Mouse (Mus musculus): ENCODE results near the gene Snrpd2.
"Not testable (repeated sequence)": the region's sequence is repeated elsewhere in the genome, so short reads cannot be mapped to it uniquely, and the experiment has no call there.

Snrpd2 gene

GRCm38 (mm10) chr7:19148875-19149541, 514 bp upstream of the Snrpd2 start, which contains the start of gene Qpctl:
TSS of gene Qpctl (minus strand) at chr7:19149291.
- DNase-seq (ENCODE audit: low spot score in 2 of 2): peak; percentile 93 to 94

DNA sequence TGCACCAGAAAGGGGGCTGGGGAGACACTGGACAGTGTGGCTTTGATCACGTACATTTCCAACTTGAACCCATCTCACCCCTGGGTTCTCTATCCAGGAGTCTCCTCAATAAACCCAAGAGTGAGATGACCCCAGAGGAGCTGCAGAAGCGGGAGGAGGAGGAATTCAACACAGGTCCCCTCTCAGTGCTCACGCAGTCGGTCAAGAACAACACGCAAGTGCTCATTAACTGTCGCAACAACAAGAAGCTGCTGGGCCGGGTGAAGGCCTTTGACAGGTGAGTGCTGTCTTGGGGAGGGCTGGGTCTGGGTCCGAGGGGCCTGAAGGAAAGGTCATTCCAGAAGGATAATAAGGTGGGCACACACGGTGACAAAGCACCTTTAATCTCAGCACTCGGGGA, 1.6 kb downstream of the Snrpd2 start:
- DNase-seq (ENCODE audit: low spot score in 2 of 2): not testable (repeated sequence)

DNA sequence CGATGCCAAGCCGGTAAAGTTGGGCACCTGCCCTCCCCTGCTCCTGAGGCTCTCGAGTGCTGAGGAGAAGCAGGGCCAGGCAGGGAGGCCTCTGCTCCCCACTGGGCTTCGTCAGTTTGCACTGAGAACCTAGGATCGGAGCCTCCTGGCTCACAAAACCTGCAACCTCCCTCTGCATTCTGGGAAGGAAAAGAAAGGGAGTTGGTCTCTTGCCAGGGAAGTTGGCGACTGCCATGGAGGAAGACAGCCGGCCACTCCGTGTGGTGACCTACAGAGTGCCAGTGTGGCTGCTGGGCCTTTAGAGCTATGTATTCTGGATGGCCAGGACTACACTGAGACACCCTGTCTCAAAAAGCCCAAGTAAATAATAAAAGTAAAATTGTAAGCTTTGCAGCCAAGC, 5.3 kb downstream of the Snrpd2 start:
- no peak for DNase-seq (ENCODE audit: low spot score in 2 of 2)

DNA sequence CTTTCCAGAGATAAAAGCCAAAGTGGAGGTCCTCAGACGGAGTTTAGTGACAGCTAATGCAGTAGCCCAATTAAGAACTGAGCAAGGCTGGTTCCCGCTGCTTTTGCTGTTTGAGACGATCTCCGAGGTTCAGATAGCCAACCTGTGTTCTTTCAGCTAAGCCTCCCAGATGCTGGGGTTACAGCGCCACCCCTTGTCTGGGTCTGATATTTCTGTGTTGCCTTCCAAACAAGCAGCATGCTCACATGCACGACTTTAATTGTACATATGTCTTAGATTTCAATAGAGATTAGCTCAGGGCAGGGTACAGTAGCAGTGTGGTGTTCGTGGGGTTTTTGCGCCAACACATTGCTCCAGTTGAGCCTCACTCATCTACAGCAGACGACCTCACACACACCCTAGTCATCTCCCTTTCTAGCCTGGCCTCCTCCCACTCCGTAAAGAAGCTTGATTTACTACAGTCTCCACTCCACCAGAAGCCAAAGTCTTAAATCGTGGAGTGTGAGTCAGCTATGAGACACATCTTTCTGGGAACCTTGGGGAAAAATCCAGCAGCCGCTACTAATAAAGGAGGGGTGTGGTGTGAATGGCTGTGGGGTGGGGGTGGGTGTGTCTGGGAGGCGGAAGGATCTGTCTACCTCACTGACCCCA, 6.4 kb downstream of the Snrpd2 start:
- DNase-seq (ENCODE audit: low spot score in 2 of 2): no peak

- DNase-seq (ENCODE audit: low spot score in 2 of 2): peak; percentile 84 to 91
Measured at GRCm38 (mm10) chr7:19157160-19157800, 7.8 kb downstream of the Snrpd2 start.

DNA sequence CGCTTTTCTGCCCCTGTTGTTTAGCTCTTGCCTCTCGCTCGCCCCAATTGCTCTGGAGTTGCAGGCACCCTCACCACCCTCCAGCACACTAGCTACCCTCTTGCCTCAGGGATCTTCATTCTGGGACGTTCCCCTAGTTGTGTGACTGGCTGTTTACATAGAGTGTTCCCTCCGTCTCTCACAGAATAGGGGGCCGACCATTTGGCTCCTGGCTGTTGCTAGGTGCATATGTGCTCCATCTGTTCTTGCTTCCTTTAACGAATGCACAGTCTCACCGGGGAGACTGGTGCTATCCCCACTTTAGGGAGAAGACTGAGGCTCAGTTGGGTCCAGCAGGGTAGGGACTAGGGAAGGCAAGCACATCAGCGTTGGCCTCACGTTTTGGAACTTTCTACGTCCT, 9.1 kb downstream of the Snrpd2 start:
- DNase-seq (ENCODE audit: low spot score in 2 of 2): no peak

- no peak for DNase-seq (ENCODE audit: low spot score in 2 of 2)
Measured at GRCm38 (mm10) chr7:19159411-19159810, 9.9 kb downstream of the Snrpd2 start.

GRCm38 (mm10) chr7:19160115-19160514, 10.6 kb downstream of the Snrpd2 start:
- DNase-seq (ENCODE audit: low spot score in 2 of 2): no peak

- DNase-seq (ENCODE audit: low spot score in 2 of 2): no peak
Measured at GRCm38 (mm10) chr7:19162928-19163327, 13.4 kb downstream of the Snrpd2 start.

DNA sequence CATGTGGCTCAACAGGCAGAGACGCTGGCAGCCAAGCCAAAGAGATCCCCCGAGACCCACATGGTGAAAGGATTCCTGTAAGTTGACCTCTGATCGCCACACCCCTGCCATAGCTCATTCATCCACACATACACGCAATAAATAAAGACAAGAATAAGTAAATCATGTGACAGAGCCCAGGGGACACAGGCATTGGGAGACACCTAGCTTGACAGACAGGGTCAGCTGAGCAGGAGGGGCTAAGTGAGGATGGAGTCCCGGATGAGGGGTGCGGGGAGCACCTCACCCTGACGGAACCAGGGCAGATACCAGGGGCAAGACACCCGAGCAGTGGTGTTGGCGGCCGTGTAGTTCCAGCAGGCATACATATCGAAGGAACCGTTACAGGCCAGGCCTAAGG, 14.2 kb downstream of the Snrpd2 start:
- DNase-seq (ENCODE audit: low spot score in 2 of 2): no peak

DNA sequence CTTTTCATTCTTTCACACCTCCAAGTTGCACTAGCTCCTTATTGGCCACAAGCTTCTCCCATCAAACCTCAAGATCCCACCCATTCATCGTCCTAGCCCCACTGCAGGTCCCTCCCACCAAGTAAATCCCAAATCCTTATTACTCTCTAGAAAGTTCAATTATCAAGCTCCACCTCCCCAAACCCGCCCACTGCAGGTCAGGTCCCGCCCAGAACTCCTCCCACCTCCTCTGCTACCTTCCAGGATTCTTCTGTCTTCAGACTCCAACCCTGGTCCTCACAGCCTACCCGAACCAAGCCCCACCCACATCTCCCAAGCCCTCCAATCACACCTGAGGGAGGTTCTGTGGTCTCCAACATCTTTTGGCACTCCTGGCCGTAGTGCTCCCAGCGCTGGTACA, 14.7 kb downstream of the Snrpd2 start:
- DNase-seq (ENCODE audit: low spot score in 2 of 2): no peak

DNA sequence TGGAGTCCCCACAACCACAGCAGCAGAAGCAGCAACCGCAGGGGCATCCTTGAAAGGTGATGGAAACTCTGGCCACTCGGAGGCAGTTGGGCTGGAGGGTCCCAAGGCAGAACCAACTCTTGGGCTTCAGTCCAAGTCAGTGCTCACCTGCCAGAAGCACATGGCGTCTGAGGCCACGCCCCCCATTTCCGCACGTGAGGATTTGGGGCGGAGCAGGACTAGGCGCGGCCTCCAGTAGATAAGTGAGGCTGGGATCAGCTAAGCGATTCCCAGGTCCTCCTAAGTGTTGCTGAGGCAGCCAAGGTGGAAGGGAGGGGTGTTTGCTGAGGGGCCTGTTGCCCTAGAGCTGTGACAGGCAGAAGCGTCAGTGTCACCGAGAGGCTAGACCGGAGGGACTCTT, 15.5 kb downstream of the Snrpd2 start:
- no peak for DNase-seq (ENCODE audit: low spot score in 2 of 2)

- no peak for DNase-seq (ENCODE audit: low spot score in 2 of 2)
Measured at GRCm38 (mm10) chr7:19165656-19166423, 16.3 kb downstream of the Snrpd2 start, which contains the start of gene Gipr. TSS of gene Gipr (minus strand) at chr7:19166127.

GRCm38 (mm10) chr7:19166990-19167389, 17.5 kb downstream of the Snrpd2 start:
- no peak for DNase-seq (ENCODE audit: low spot score in 2 of 2)

- DNase-seq (ENCODE audit: low spot score in 2 of 2): no peak
Measured at GRCm38 (mm10) chr7:19169506-19169905, 20.0 kb downstream of the Snrpd2 start.

DNA sequence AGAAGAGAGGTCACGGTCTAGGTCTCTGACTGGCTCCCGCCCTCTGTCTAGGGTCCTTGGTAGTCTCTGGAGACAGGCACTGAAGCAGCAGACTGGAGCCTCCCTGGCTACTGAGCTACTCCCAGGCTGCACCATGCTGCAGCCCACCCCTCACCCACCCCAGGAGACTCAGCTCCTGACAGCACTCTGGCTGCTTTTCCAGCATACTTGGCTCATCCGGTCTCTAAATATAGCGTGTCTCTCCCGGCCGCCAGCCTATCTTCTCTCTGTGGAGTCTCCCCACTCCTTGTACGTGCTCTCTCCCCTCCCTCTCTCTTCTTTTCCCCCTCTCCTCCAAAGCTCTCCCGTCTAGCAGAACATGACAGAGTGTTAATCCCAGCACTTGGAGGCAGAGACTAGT, 20.6 kb downstream of the Snrpd2 start:
- DNase-seq (ENCODE audit: low spot score in 2 of 2): no peak

DNA sequence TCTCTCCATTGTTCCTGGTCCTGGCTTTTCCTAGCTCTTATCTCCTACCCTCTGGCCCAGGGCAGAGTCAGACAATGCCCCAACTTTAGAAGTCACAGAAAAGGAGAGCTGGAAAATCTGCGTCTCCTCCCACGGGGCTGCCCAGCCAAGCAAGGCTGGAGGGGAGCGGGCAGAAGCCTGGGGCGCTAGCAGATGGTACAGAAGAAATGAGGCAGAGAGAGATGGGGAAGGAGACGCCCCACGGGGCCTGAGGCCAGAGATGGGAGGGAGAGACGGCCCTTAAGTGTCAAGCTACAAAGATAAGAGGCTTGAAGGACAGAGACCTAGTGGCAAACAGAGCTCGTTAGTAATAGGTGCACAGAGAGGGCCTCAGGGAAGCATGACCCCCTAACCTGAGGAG, 22.3 kb downstream of the Snrpd2 start:
- DNase-seq (ENCODE audit: low spot score in 2 of 2): no peak

GRCm38 (mm10) chr7:19172874-19173273, 23.4 kb downstream of the Snrpd2 start:
- peak; percentile 54 to 75 for DNase-seq (ENCODE audit: low spot score in 2 of 2)

- no peak for DNase-seq (ENCODE audit: low spot score in 2 of 2)
Measured at GRCm38 (mm10) chr7:19175708-19176515, 26.4 kb downstream of the Snrpd2 start, which contains the start of gene Eml2. TSS of gene Eml2 (plus strand) at chr7:19176421.

- no peak for DNase-seq (ENCODE audit: low spot score in 2 of 2)
Measured at GRCm38 (mm10) chr7:19176516-19176947, 27.0 kb downstream of the Snrpd2 start.

DNA sequence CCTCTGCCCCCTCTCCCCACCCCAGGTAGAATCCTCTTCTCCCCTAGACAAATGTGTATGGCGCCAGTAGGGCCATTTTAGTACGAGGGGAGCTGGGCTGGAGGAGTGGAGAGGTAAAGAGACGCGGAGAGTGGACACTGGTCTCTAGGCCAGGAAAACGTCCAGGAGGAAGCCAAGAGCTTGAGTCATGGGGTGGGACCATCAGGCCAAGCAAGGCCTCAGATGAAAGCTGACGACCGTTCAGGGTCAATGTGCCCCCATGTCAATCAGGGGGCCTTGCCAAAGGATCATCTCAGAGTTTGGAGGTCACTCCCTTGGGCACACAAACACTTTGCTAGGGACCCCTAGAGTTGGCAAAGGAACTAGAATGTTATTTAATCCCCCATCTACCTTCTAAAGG, 27.7 kb downstream of the Snrpd2 start:
- DNase-seq (ENCODE audit: low spot score in 2 of 2): no peak
